Mouse (Mus musculus) testis, adult 2 months (tissue): ENCODE data around the gene Tefm.

Experiments
- CTCF ChIP-seq: fragments of 200-500 bp; IDR thresholded peaks from 2 replicates; pipeline ENCODE4 v1.5.1; 2012; ENCODE audit warnings: low read depth, mild to moderate bottlenecking, inconsistent platforms, low read length, moderate library complexity; ENCODE audit not compliant: control insufficient read depth, insufficient read depth, insufficient replicate concordance
- POLR2A ChIP-seq: fragments of 200-500 bp; IDR thresholded peaks from 2 replicates; pipeline ENCODE4 v1.6.1; 2012; ENCODE audit warnings: low read depth, mild to moderate bottlenecking, inconsistent platforms, low read length, moderate library complexity; ENCODE audit not compliant: control insufficient read depth

DNA sequence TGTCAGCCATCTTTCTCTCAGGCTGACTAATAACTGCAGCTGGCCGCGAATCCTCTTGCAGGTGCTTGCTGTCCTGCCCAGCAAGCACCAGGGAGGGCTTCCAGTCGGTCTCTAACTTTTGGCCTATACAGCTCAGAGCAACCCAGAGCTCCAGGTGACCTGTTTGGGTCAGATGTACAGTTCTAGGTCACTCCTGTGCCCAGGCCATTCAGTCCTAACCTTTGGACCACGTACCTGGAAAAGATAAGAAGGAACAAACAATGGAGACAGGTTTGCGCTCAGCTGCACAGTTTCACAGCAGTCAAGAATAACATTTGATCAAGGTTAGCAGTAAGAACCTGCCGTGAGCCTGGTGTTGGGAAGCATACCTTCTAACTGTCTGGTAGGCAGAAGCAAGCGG is 17.0 kb upstream of the Tefm start:
- TF ChIP-seq POLR2A: no peak
- TF ChIP-seq CTCF: no peak
